Mouse (Mus musculus) adipose tissue, adult 10 weeks (tissue): ENCODE results near the gene Rnf115. TPM values are rescaled to one million over a fixed set of nuclear protein-coding genes. Genes with fewer than 3 reads are reported as not detected.

Experiments
- polyA plus RNA-seq: library from polyadenylated mRNA; stranded (reverse); fragments of 350-450 nt; fragmentation: Illumina TruSeq; extraction: RNeasy Lipid Tissue Mini Kit (QIAGEN cat#74804); gene quantifications from one replicate; pipeline ENCODE4 v1.2.3, GENCODE M21; 2014; ENCODE audit warnings: low read depth, low replicate concordance

Rnf115 gene
- polyA plus RNA-seq = 40.9 TPM

DNA sequence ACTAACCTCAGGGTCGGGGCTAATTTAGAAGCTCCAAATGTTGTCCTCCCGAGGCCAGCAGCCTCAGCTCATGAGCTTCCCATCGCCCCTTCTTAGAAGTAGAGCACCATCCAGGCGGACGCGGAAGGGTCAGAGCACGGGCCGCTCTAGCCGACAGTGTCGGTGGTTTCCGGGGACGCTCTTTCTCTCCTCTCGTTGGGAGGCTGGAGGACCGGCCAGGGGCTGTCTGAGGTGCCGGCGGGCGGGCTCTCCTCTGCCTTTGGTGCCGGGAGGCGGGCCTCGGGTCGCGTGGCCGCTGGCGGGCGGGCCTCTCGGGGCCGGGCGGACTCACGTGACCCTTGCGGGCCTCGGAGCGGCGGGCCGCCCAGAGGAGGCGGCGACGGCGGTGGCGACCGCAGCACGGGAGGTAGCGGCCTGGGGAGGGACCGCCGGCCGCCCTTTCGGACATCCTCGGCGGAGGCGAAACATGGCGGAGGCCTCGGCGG is at the start of gene Rnf115, which contains the start of gene Polr3c:
TSS of gene Rnf115 (plus strand) at position 322 of the 485 bp plus-strand sequence.
TSS of gene Polr3c (minus strand) at position 286 of the 485 bp plus-strand sequence.

DNA sequence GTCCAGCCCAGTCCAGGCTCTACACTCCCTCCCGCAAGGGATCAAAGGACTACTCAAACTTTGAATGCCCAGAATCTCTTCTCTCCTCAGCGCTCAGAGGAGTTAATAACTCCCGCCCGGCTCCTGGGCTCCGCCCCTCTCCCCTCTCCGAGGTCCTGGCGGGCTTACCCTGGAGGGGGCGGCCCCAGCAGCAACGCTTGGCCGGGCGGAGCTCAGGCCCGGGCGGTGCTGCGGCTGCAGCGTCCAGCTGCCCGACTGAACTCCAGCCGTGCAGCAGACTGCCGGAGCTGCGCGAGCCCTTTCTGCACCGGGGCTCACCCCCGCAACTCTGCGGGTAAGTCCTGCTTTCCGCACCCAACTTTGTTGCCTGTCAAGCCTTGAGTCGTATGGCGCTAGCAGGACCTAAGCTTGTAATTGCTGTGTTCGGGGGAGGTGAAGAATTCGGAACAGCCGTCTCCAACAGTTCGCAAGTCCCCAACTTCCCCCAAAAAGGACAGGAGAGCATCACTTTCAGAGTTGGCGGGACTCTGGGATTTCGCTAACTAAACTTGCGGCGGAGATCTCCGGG is 31.2 kb upstream of the Rnf115 start, which contains the start of gene Pias3:
TSS of gene Pias3 (plus strand) at position 187 of the 568 bp plus-strand sequence.

DNA sequence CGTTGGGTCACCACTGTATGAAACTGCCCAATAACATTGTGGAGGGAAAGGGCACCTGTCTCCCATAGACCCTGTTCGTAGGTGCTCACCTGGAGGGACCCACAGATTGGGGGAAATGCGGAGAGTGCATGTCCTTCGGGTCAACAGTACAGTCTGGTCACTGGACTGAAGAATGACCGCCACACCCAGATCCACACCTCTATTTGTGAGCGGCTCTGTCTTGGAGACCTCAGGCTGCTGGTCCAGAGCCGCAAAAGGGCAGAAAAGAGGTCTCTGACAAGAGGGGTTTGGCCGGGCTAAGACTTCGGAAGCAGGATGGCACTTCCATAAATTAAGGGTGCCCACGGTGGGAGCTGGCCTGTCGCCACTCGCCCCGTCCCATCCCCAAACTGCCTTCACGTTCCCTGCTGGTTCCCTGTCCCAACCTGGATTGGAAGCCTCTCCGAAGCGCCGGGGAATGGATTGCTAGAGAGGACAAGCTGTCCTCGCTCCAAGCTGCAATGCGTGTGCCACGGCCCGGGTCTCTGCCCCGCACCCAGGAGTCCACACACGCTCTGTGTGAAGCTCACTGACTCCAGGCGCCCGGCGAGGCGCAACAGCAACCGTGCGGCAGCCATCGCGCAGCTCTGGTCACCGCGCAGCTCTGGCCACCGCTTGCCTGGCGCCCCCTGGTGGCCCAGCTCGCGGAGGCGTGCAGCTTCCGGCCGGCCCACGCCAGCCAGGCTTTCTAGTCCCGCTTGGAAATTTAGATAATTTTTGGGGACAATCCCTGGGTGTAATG is 19.4 kb upstream of the Rnf115 start, which contains the start of gene Nudt17:
TSS of gene Nudt17 (minus strand) at position 660 of the 781 bp plus-strand sequence.

DNA sequence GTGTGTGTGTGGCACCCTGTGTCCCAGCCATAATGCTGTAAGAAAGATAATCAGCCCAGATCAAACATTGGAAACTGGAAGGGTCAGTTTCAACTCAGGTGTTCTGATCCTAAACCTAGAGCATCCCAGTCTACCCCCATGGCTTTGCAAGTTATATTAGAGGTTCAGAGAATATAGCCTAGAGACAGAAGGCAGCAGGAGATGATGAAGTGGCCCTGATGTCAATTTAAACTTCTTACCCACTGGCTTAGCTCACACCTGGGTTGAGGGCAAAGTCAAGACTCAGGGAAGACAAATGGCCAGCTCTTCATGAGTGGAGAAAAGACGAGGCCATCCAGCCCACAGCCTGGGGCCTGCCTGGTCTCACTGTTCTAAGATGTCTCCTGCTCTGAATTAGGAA is 101.5 kb downstream of the Rnf115 start, which contains the start of the genes Pdzk1 and Cd160:
TSS of gene Pdzk1 (plus strand) at position 301 of the 400 bp plus-strand sequence.
TSS of gene Cd160 (minus strand) at position 368 of the 400 bp plus-strand sequence.

Other genes starting within 250 kb of the Rnf115 start
- gene Hfe2, start 202.5 kb upstream of the Rnf115 start, polyA plus RNA-seq = 0.34 TPM
- 761 TPM for gene Txnip, start 169.7 kb upstream of the Rnf115 start, polyA plus RNA-seq
- not detected for gene Gm16253, start 150.7 kb upstream of the Rnf115 start, polyA plus RNA-seq
- 45.4 TPM for gene Polr3gl, start 133.5 kb upstream of the Rnf115 start, polyA plus RNA-seq
- 0.15 TPM for gene Ankrd34a, start 131.0 kb upstream of the Rnf115 start, polyA plus RNA-seq
- gene Lix1l, start 126.5 kb upstream of the Rnf115 start, polyA plus RNA-seq = 28.1 TPM
- 40.8 TPM for gene Rbm8a, start 97.7 kb upstream of the Rnf115 start, polyA plus RNA-seq
- 38.6 TPM for gene Pex11b, start 92.3 kb upstream of the Rnf115 start, polyA plus RNA-seq
- not detected for gene Gm42957, start 92.2 kb upstream of the Rnf115 start, polyA plus RNA-seq
- 2.1 TPM for gene Itga10, start 82.1 kb upstream of the Rnf115 start, polyA plus RNA-seq
- gene Ankrd35, start 57.5 kb upstream of the Rnf115 start, polyA plus RNA-seq = 1.5 TPM
- 23.5 TPM for gene Pias3, start 31.3 kb upstream of the Rnf115 start, polyA plus RNA-seq
- 0.42 TPM for gene Nudt17, start 19.1 kb upstream of the Rnf115 start, polyA plus RNA-seq
- 21.0 TPM for gene Polr3c, start within 50 bp of the Rnf115 start, polyA plus RNA-seq
- gene Pdzk1, start 101.6 kb downstream of the Rnf115 start, polyA plus RNA-seq = 240 TPM
- gene Cd160, start 101.7 kb downstream of the Rnf115 start, polyA plus RNA-seq = 1.2 TPM
- gene Gja5, start 177.0 kb downstream of the Rnf115 start, polyA plus RNA-seq = 5.4 TPM
- gene Gpr89, start 177.7 kb downstream of the Rnf115 start, polyA plus RNA-seq = 24.8 TPM
- gene Gja8, start 198.4 kb downstream of the Rnf115 start, polyA plus RNA-seq = not detected